Mouse (Mus musculus) CD8-positive naive resting alpha-beta T cell, adult 57 days (primary cell): Measurements from ENCODE around the gene Vrtn. TPM values are rescaled to one million over a fixed set of nuclear protein-coding genes. Genes with fewer than 3 reads are reported as not detected.

ENCODE experiments used
- total RNA-seq: library from RNA; stranded (reverse); gene quantifications from one replicate; pipeline ENCODE4 v1.2.4, GENCODE M21; 2023

The Vrtn gene
- total RNA-seq, result not detected

GRCm38 (mm10) chr12:84640654-84641053 is at the start of gene Vrtn:
Gene Vrtn, plus strand, starts transcription at chr12:84641019.

DNA sequence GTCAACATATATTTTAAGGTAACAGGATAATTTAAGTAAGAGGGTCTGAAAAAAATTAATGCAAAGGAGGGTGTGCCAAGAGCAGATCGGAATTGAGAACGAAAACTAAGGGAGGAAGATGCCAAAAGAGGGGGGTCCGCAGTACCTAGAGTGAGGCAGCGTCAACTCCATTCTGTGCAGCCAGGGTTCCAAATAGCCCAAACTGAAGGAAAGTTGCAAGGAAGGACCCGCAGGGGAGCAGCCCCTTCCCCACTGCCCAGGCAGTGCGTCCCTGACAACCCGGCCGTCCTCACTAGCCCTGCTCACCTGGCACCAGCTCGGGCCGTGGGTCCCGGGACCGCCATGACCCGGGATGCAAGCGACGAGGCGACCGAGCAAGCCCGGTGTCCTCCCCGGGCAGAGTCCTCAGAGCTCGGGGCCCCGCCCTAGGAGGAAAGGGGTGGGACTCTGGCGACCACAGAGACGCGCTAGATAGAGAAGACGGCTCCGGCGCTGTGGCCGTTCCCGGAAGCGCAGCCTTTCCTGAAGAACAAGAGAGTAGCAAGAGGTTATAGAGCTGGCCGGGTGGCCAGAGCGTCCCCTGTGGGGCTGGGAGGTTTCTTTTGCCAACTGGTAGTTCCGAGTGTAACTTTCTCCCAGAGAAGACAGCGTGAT is 23.7 kb upstream of the Vrtn start, which contains the start of gene Abcd4:
Gene Abcd4, minus strand, starts transcription at position 437 of the 654 bp plus-strand sequence.

GRCm38 (mm10) chr12:84698319-84699081 is 57.7 kb downstream of the Vrtn start, which contains the start of gene Syndig1l:
Gene Syndig1l, minus strand, starts transcription at chr12:84698831.

Other genes with a start within 250 kb of the Vrtn start
- 38.2 TPM for gene Entpd5, start 232.0 kb upstream of the Vrtn start, total RNA-seq
- 3.3 TPM for gene Bbof1, start 231.9 kb upstream of the Vrtn start, total RNA-seq
- gene Rnf113a2, start 223.8 kb upstream of the Vrtn start, total RNA-seq, result 38.0 TPM
- 15.0 TPM for gene Aldh6a1, start 190.0 kb upstream of the Vrtn start, total RNA-seq
- gene Lin52, start 189.6 kb upstream of the Vrtn start, total RNA-seq, result 20.2 TPM
- gene Vsx2, start 71.3 kb upstream of the Vrtn start, total RNA-seq, result not detected
- gene Abcd4, start 23.6 kb upstream of the Vrtn start, total RNA-seq, result 18.3 TPM
- gene Syndig1l, start 57.8 kb downstream of the Vrtn start, total RNA-seq, result not detected
- gene Npc2, start 132.1 kb downstream of the Vrtn start, total RNA-seq, result 225 TPM
- 38.3 TPM for gene Isca2, start 132.2 kb downstream of the Vrtn start, total RNA-seq
- gene Ltbp2, start 235.5 kb downstream of the Vrtn start, total RNA-seq, result not detected